Mouse (Mus musculus) hematopoietic stem cell, adult 5-6 weeks (primary cell): ENCODE data around the gene Glyatl3. TPM values are rescaled to one million over a fixed set of nuclear protein-coding genes. Genes with fewer than 3 reads are reported as not detected.

Source experiments
- ATAC-seq, 2 experiments: fragments of 125-278 bp in 1 of 2; replicated peaks in 1 of 2; 2 replicates each; pipeline ENCODE4 v1.8.0; 2016 to 2017; ENCODE audit warnings: inconsistent platforms in 2 of 2, mild to moderate bottlenecking in 2 of 2, moderate number of reproducible peaks in 2 of 2, low read depth in 1 of 2, moderate TSS enrichment in 1 of 2; ENCODE audit not compliant: low FRiP score in 2 of 2, poor library complexity in 2 of 2, severe bottlenecking in 2 of 2, insufficient read depth in 1 of 2, low TSS enrichment in 1 of 2
- total RNA-seq: library from RNA; stranded (forward); fragments of 172-1452, 232-1000 nt; gene quantifications from 2 replicates; pipeline ENCODE4 v1.2.3, GENCODE M21; 2017

Gene Glyatl3
- total RNA-seq, 1 experiment from 2014 or later, result not detected

DNA sequence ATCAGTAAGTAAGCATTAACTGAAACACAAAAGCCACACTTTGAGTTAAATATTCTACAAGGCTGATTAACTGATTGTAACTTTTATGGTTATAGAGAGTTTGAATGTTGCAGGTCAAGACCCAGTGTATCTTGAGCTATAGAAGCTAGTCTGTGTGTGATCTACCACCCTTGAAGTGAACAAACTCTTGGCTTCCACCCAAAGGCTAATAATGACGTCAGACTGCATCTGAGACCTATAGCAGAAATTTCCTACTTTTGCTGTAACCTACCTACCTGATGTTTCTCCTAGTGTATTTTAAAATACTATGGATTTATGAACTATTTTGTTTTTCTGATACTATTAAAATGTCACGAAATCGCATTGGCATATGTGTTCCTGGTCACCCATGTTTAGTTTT is 39.4 kb downstream of the Glyatl3 start:
- ATAC-seq, result no peak

DNA sequence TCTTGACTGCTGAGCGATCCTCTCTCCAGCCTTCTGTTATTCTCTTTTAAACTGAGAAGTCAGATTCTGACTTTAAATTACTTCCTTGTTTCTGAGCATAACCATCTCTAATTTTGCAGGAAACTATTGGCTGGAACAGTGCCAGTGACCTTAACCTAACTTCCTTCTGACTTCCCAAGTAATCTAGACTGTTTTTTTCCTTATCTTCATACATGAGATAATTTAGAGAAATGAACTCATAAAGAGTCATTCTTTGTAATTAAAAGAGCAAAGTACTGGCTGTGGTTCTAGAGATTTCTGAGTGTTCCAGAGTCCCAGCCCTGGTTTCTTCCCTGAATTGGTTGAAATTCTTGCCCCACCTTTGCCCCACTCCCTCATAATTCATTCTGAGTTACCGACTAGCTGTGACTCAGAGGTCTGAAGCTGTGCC is 40.6 kb downstream of the Glyatl3 start:
- ATAC-seq, result no peak; a peak in 1 of 4 replicates

DNA sequence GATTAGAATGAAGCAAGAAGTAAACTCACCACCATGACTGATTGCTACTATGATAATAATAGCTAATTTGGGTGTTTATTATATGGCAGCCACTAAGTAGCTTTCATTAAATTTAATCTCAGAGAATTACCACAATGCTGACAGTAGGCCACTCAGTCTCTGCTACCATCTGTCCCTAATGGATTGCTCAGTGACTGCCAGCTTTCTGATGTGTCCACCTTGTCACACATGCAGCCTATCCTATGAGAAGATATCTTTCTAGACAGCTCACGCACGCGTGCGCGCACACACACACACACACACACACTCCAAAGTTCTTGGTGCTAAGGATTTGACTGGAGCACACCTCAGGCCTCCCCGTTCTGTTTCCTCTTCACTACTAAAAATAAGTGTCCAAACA is 41.5 kb downstream of the Glyatl3 start:
- ATAC-seq, result no peak

DNA sequence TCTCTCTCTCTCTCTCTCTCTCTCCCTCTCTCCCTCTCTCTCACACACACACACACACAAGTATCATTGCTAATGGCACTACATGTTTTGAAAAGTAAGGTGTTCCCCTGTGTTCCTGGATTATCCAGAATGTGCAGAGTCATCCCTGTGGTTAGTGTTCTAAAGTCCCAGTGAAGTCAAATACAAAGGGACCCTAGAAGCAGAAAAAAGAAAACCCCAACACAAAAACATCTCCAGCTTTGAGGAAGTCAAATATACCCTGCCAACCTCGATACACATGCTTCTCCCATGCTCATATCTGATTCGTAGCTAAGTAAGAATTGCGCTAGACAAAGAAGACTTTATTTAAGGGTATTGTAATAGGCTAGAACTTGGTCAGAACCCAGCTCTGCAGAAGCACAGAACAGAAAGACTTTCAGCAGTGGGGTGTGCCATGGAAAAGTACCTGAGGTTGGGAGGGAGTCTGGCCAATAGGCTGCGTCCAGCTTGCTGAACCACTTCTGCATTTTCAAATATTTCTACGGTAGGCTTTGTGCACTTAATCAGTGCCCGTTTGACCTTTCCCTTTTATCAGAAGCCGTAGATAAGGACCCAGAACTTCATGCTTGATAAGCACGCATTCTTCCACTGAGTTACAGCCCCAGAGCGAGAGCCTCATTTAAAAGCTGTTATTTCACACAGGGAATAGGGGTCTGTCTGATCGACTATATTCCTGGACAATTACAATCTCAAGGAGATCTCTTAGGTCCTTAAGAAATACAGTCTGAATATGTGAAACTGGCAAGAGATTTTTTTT is 45.0 kb downstream of the Glyatl3 start:
- ATAC-seq, result peak; percentile 83 to 87

DNA sequence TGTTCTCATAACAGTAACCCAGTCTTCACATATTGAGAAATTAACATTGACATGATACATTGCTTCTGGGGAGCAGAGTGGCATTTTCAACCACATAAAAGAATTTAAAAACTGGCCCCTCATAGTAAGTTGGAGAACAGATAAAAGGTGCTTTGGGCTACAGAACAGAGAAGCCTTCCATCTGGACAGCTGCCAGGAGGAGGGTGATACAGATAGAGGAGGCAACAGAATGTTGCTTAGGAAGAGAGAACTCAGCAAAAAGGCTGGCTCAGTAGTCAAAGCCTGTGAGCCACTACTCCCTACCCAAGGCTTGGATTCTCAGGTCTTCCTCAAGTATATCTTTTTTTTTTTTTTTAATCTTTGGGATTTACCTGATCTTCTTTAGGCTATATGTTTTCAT is 59.1 kb downstream of the Glyatl3 start:
- ATAC-seq, result no peak

Other genes with a start within 250 kb of the Glyatl3 start
- gene Esp1, start 187.2 kb downstream of the Glyatl3 start, total RNA-seq, result not detected in 2 replicates
- 13.6 TPM in 1 of 2 replicates, not detected in the other for gene Crisp2, start 107.3 kb downstream of the Glyatl3 start, total RNA-seq
- gene Rhag, start 103.2 kb downstream of the Glyatl3 start, total RNA-seq, result 2.2 and 8.2 TPM in 2 replicates
- gene 9130008F23Rik, start 33.8 kb downstream of the Glyatl3 start, total RNA-seq, result 4.8 and 10.0 TPM in 2 replicates
- gene Mut, start 20.3 kb upstream of the Glyatl3 start, total RNA-seq, result 30.7 and 32.0 TPM in 2 replicates
- gene Cenpq, start 20.7 kb upstream of the Glyatl3 start, total RNA-seq, result 45.8 and 49.4 TPM in 2 replicates